Mouse (Mus musculus) midbrain, postnatal 0 days (tissue): ENCODE measurements at regions not wholly inside any gene's neighbourhood (a gene's known extent, or its start where the extent isn't known, plus 50 kb on each side); places are given as distances from the start of the nearest gene placed in this dataset.
A peak's percentile ranks its signal among the peaks of the same experiment; 100 is the strongest.

Experiments
- ATAC-seq: fragments of 200-750 bp; cut with Nextera tagmentation; 2 replicates; pipeline ENCODE4 v1.8.0; 2017; ENCODE audit warnings: moderate number of reproducible peaks, mild to moderate bottlenecking, moderate TSS enrichment, moderate library complexity; ENCODE audit not compliant: low FRiP score
- DNase-seq: peaks from one replicate; pipeline ENCODE4 v3.0.0-alpha.2; 2015; ENCODE audit warnings: low spot score
- H3K27ac ChIP-seq: fragments of 300-500 bp; sonication (generic); 2 replicates; pipeline ENCODE4 v1.5.1; 2014; ENCODE audit warnings: low read depth, mild to moderate bottlenecking, low read length, mixed read lengths
- H3K27me3 ChIP-seq: fragments of 300-500 bp; sonication (generic); 2 replicates; pipeline ENCODE4 v1.6.1; 2014; ENCODE audit warnings: low read length, control low read depth, mixed read lengths; ENCODE audit not compliant: insufficient read depth
- H3K36me3 ChIP-seq: fragments of 300-500 bp; sonication (generic); 2 replicates; pipeline ENCODE4 v1.6.1; 2014; ENCODE audit warnings: low read length, control low read depth, mixed read lengths; ENCODE audit not compliant: insufficient read depth
- H3K4me1 ChIP-seq: fragments of 300-500 bp; sonication (generic); 2 replicates; pipeline ENCODE4 v1.6.1; 2014; ENCODE audit warnings: mild to moderate bottlenecking, control low read depth, antibody characterized with exemption, low read length, mixed read lengths; ENCODE audit not compliant: insufficient read depth
- H3K4me2 ChIP-seq: fragments of 300-500 bp; sonication (generic); 2 replicates; pipeline ENCODE4 v1.6.1; 2014; ENCODE audit warnings: low read depth, mild to moderate bottlenecking, low read length, mixed read lengths; ENCODE audit not compliant: poor library complexity, severe bottlenecking
- H3K4me3 ChIP-seq: fragments of 300-500 bp; sonication (generic); 2 replicates; pipeline ENCODE4 v1.5.1; 2014; ENCODE audit warnings: low read depth, mild to moderate bottlenecking, low read length, moderate library complexity
- H3K9ac ChIP-seq: fragments of 300-500 bp; sonication (generic); replicated peaks from 2 replicates; pipeline ENCODE4 v1.6.1; 2014; ENCODE audit warnings: mild to moderate bottlenecking, low read length, moderate library complexity, mixed read lengths; ENCODE audit not compliant: poor library complexity, severe bottlenecking
- H3K9me3 ChIP-seq: fragments of 300-500 bp; sonication (generic); 2 replicates; pipeline ENCODE4 v1.6.1; 2016; ENCODE audit warnings: low read length, control low read depth
- CTCF ChIP-seq: IDR thresholded peaks from 2 replicates; pipeline ENCODE4 v1.5.1; 2016; ENCODE audit warnings: antibody characterized with exemption, mild to moderate bottlenecking
- WGBS: fragments of 180-500 bp; shearing (Covaris S2); extraction: QIAGEN DNeasy Blood & Tissue Kit; methylation state at CpG from one replicate; pipeline ENCODE4 v1.1.7; 2014; 5-methylcytosine and 5-hydroxymethylcytosine counted together

GRCm38 (mm10) chr15:62136932-62137594, 1214.3 kb upstream of the A1bg start:
- peak; percentile 41; the same call in 1 of the 2 replicates for ATAC-seq
- 0 out of 2 replicates have a peak, but pooled peaks have one; percentile 16 for TF ChIP-seq CTCF
- no peaks in the 10 kb centered on the region for H3K36me3 ChIP-seq
- H3K9me3 ChIP-seq = no peaks in the 10 kb centered on the region
- no peaks in the 10 kb centered on the region for H3K27me3 ChIP-seq
- H3K4me3 ChIP-seq = no peak overlapping the region
- peak; percentile 52 for DNase-seq
- no peak overlapping the region for H3K4me2 ChIP-seq
- H3K9ac ChIP-seq = no peak overlapping the region
- 48% methylated on average over 14 of the region's 14 CpGs for WGBS
- H3K4me1 ChIP-seq = no peaks in the 10 kb centered on the region
- H3K27ac ChIP-seq = no peak overlapping the region

GRCm38 (mm10) chr15:62134835-62135234, 1212.0 kb upstream of the A1bg start:
- no peak overlapping the region for H3K27ac ChIP-seq
- H3K9me3 ChIP-seq = no peaks in the 10 kb centered on the region
- no peak for TF ChIP-seq CTCF
- no peak overlapping the region for H3K4me3 ChIP-seq
- H3K36me3 ChIP-seq = no peaks in the 10 kb centered on the region
- H3K4me2 ChIP-seq = no peak overlapping the region
- DNase-seq (no peak), ATAC-seq (no peak)
- H3K4me1 ChIP-seq = no peaks in the 10 kb centered on the region
- H3K27me3 ChIP-seq = no peaks in the 10 kb centered on the region
- no peak overlapping the region for H3K9ac ChIP-seq
- 88% methylated on average over 8 of the region's 8 CpGs for WGBS

GRCm38 (mm10) chr15:62134308-62134707, 1211.5 kb upstream of the A1bg start:
- H3K9me3 ChIP-seq = no peaks in the 10 kb centered on the region
- DNase-seq (no peak), ATAC-seq (no peak)
- H3K4me3 ChIP-seq = no peak overlapping the region
- H3K36me3 ChIP-seq = no peaks in the 10 kb centered on the region
- H3K4me2 ChIP-seq = no peak overlapping the region
- 100% methylated on average over 4 of the region's 4 CpGs for WGBS
- H3K27me3 ChIP-seq = no peaks in the 10 kb centered on the region
- TF ChIP-seq CTCF = no peak
- no peak overlapping the region for H3K9ac ChIP-seq
- H3K27ac ChIP-seq = no peak overlapping the region
- no peaks in the 10 kb centered on the region for H3K4me1 ChIP-seq

GRCm38 (mm10) chr15:62132895-62133294, 1210.1 kb upstream of the A1bg start:
- Histone ChIP-seq H3K9ac (no peak overlapping the region), H3K27ac (no peak overlapping the region), H3K4me1 (no peaks in the 10 kb centered on the region), H3K4me2 (no peak overlapping the region), H3K36me3 (no peaks in the 10 kb centered on the region), H3K9me3 (no peaks in the 10 kb centered on the region), H3K4me3 (no peak overlapping the region), H3K27me3 (no peaks in the 10 kb centered on the region)
- DNase-seq = no peak
- 47% methylated on average over 2 of the region's 2 CpGs for WGBS
- no peak for ATAC-seq
- no peak for TF ChIP-seq CTCF

- 39% methylated on average over 3 of the region's 3 CpGs for WGBS
- Histone ChIP-seq H3K4me1 (no peaks in the 10 kb centered on the region), H3K4me3 (no peak overlapping the region), H3K36me3 (no peaks in the 10 kb centered on the region), H3K4me2 (no peak overlapping the region), H3K9ac (no peak overlapping the region), H3K27me3 (no peaks in the 10 kb centered on the region), H3K9me3 (no peaks in the 10 kb centered on the region), H3K27ac (no peak overlapping the region)
- DNase-seq (no peak), ATAC-seq (no peak)
- TF ChIP-seq CTCF = no peak
Measured at GRCm38 (mm10) chr15:62131686-62132085, 1208.9 kb upstream of the A1bg start.

GRCm38 (mm10) chr15:62130530-62130929, 1207.7 kb upstream of the A1bg start:
- Histone ChIP-seq H3K27me3 (no peaks in the 10 kb centered on the region), H3K4me1 (no peaks in the 10 kb centered on the region), H3K27ac (no peak overlapping the region), H3K4me2 (no peak overlapping the region), H3K9ac (no peak overlapping the region), H3K4me3 (no peak overlapping the region), H3K36me3 (no peaks in the 10 kb centered on the region), H3K9me3 (no peaks in the 10 kb centered on the region)
- DNase-seq (no peak), ATAC-seq (no peak)
- no peak for TF ChIP-seq CTCF
- WGBS = 84% methylated on average over 4 of the region's 4 CpGs
